Mouse (Mus musculus) layer of hippocampus, postnatal 25 days (tissue): ENCODE data around the gene Gja10. TPM values are rescaled to one million over a fixed set of nuclear protein-coding genes. Genes with fewer than 3 reads are reported as not detected.

Experiments
- DNase-seq, 2 experiments: peaks; one replicate each; pipeline ENCODE4 v3.0.0; 2022; ENCODE audit warnings: mixed read lengths in 2 of 2, low spot score in 1 of 2; ENCODE audit errors: extremely low spot score in 1 of 2
- total RNA-seq, 2 experiments: library from RNA; stranded (reverse); gene quantifications; 2 replicates each; pipeline ENCODE4 v1.2.3; 2021

Gja10 gene
- total RNA-seq, result not detected

GRCm38 (mm10) chr4:32602660-32603059 is at the start of gene Gja10:
Gja10 (minus strand) TSS chr4:32602760.
- DNase-seq, result no peak

GRCm38 (mm10) chr4:32651669-32652068 is 49.1 kb upstream of the Gja10 start:
- DNase-seq, result no peak

GRCm38 (mm10) chr4:32621637-32622036 is 19.1 kb upstream of the Gja10 start:
- DNase-seq, result no peak

- peak; percentile 94 for DNase-seq
These were observed 12.7 kb upstream of the Gja10 start, which contains the start of gene Casp8ap2 for GRCm38 (mm10) chr4:32615034-32615881. Casp8ap2 (plus strand) TSS chr4:32615451.

- peak in 1 of 2 experiments; percentile 44 for DNase-seq
These were observed 1.4 kb downstream of the Gja10 start for GRCm38 (mm10) chr4:32601135-32601534.

- no peak for DNase-seq
These were observed 14.3 kb downstream of the Gja10 start for GRCm38 (mm10) chr4:32588237-32588636.

GRCm38 (mm10) chr4:32587543-32587942 is 15.0 kb downstream of the Gja10 start:
- no peak for DNase-seq

GRCm38 (mm10) chr4:32586596-32586995 is 16.0 kb downstream of the Gja10 start:
- peak in 1 of 2 experiments; percentile 67 for DNase-seq

GRCm38 (mm10) chr4:32584181-32584580 is 18.4 kb downstream of the Gja10 start:
- DNase-seq, result no peak

- no peak for DNase-seq
These were observed 22.7 kb downstream of the Gja10 start for GRCm38 (mm10) chr4:32579850-32580249.

GRCm38 (mm10) chr4:32575165-32575564 is 27.4 kb downstream of the Gja10 start:
- no peak for DNase-seq

- no peak for DNase-seq
These were observed 28.0 kb downstream of the Gja10 start for GRCm38 (mm10) chr4:32574604-32575003.

- DNase-seq, result no peak
These were observed 29.0 kb downstream of the Gja10 start for GRCm38 (mm10) chr4:32573586-32573985.

- DNase-seq, result peak in 1 of 2 experiments; percentile 54
These were observed 30.4 kb downstream of the Gja10 start for GRCm38 (mm10) chr4:32572118-32572517.

- no peak for DNase-seq
These were observed 31.1 kb downstream of the Gja10 start for GRCm38 (mm10) chr4:32571441-32571840.

GRCm38 (mm10) chr4:32570939-32571317 is 31.6 kb downstream of the Gja10 start:
- DNase-seq, result no peak

- no peak for DNase-seq
These were observed 32.3 kb downstream of the Gja10 start for GRCm38 (mm10) chr4:32569995-32570938.

GRCm38 (mm10) chr4:32569054-32569453 is 33.5 kb downstream of the Gja10 start:
- no peak for DNase-seq

- no peak for DNase-seq
These were observed 37.6 kb downstream of the Gja10 start for GRCm38 (mm10) chr4:32564918-32565317.

- DNase-seq, result no peak
These were observed 38.1 kb downstream of the Gja10 start for GRCm38 (mm10) chr4:32564416-32564815.
